Mouse (Mus musculus): ENCODE data around the gene Tmem144. TPM values are rescaled to one million over a fixed set of nuclear protein-coding genes. Genes with fewer than 3 reads are reported as not detected.
A peak's percentile ranks its signal among the peaks of the same experiment; 100 is the strongest.

Gene Tmem144
- polyA plus RNA-seq, 1 experiment = 7.3 TPM

DNA sequence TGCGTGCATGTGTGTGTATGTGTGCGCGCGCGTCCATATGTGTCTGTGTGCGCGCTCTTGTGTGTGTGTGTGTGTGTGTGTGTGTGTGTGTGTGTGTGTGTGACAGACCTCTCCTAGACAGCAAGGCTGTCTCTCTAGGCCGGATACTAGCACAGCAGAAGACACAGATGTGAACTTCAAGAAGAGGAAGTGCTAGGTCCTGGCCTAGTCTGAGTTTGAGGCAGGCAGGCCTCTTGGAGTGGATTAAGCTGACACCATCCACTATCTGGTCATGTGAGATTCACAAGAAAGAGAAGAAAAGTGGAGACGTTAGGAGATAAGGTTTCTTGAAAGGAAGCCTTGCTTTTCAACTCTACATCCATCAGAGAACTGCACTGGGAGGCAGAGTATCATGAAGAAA is 8.6 kb downstream of the Tmem144 start:
- peak overlapping the region; percentile 95 for H3K4me3 ChIP-seq (ENCODE audit: insufficient read depth, low read length)
- peaks cover 42% of the 10 kb centered on the region for H3K4me1 ChIP-seq (ENCODE audit: control insufficient read depth, insufficient read depth, low read length)
- peak overlapping the region; percentile 97 for H3K27ac ChIP-seq (ENCODE audit: insufficient read depth, low read depth, low read length)
- TF ChIP-seq CTCF (IDR thresholded peaks at IDR 0.05; ENCODE audit: low read depth, low read length) = no peak
- no peak for TF ChIP-seq POLR2A (IDR thresholded peaks at IDR 0.05; ENCODE audit: borderline replicate concordance, low read depth, low read length)

DNA sequence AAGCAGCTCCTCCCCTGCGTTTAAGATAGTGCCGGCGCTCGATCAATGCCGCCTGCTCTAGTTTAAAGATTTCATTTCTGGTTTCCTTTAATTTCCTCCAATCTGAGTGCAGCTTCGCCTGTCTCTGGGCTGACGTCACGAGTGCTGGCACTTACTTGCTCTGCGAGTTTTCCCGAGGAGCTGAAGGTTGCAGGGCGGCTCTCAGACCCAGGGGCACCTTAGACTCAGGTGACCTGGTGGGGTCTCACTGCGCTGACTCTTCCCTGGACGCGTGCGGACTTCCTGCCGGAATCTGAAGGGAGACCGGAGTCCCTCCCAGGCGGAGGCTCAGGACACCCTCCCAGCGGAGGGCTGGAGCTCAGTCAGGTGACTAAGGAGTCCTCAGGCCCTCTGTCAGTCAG is 10.0 kb downstream of the Tmem144 start:
- peak overlapping the region; percentile 97 for H3K27ac ChIP-seq (ENCODE audit: insufficient read depth, low read depth, low read length)
- TF ChIP-seq CTCF (IDR thresholded peaks at IDR 0.05; ENCODE audit: low read depth, low read length) (no peak), POLR2A (IDR thresholded peaks at IDR 0.05; ENCODE audit: borderline replicate concordance, low read depth, low read length) (no peak)
- H3K4me1 ChIP-seq (ENCODE audit: control insufficient read depth, insufficient read depth, low read length) = peaks cover 41% of the 10 kb centered on the region
- peak overlapping the region; percentile 95 for H3K4me3 ChIP-seq (ENCODE audit: insufficient read depth, low read length)

DNA sequence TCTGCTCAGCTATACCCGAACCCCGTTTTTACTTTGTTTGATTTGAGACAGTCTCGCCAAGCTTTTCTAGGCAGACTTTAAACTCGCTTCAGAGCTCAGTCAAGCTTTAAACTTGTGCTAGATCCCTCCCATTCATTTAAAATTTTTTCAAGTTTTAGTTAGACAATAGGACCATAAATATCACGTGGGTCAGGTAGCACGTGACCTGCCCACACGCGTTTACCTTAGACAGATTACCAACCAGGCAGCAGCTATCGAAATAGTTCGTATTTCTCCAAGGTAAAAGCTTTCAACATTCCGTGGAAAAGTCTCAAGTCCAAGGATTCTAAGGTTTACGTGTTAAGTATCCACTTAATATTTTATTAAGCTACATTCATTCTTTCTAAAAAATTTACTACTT is 10.4 kb downstream of the Tmem144 start:
- peak overlapping the region; percentile 95 for H3K4me3 ChIP-seq (ENCODE audit: insufficient read depth, low read length)
- H3K27ac ChIP-seq (ENCODE audit: insufficient read depth, low read depth, low read length) = peak overlapping the region; percentile 97
- TF ChIP-seq POLR2A (IDR thresholded peaks at IDR 0.05; ENCODE audit: borderline replicate concordance, low read depth, low read length) = no peak
- TF ChIP-seq CTCF (IDR thresholded peaks at IDR 0.05; ENCODE audit: low read depth, low read length) = no peak
- peaks cover 41% of the 10 kb centered on the region for H3K4me1 ChIP-seq (ENCODE audit: control insufficient read depth, insufficient read depth, low read length)

DNA sequence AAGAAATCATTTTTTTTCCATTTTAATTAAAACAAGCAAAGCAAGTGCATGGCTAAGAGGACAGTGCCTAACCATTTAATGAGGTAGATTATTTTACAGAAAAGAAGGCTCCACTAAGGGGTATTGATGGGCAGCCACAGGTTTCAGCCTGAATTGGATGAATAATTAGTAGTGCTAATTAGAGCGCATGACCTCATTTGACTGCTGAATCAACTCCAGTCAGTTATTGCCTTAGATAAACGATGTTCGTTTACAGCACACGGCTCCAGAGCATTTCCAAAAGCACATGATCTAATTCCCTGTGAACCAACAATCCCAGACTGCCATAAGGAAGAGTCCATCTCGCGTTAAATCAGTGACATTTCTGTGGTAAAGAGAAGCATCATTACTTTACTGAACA is 11.1 kb downstream of the Tmem144 start:
- TF ChIP-seq POLR2A (IDR thresholded peaks at IDR 0.05; ENCODE audit: borderline replicate concordance, low read depth, low read length) (no peak), CTCF (IDR thresholded peaks at IDR 0.05; ENCODE audit: low read depth, low read length) (no peak)
- H3K4me3 ChIP-seq (ENCODE audit: insufficient read depth, low read length) = peak overlapping the region; percentile 95

DNA sequence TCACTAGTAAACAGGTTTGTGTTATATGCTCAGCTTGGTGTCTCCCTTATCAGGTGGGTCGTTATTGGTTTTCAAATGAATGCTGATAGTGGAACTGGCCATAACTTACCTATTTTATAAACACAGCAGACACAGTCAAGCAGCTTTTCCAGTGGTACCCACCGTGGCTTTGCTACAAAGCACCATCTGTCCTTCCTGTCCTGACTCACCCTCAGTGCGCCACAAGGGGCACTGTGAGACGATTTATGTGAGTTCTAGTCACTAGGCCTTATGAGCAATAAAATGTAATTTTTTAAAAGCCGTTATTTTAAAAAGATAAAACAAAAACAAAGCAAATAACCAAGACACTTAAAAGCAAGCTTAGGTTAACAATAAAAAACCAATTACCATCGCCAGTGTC is 13.8 kb downstream of the Tmem144 start:
- H3K4me3 ChIP-seq (ENCODE audit: insufficient read depth, low read length) = no peak overlapping the region
- TF ChIP-seq CTCF (IDR thresholded peaks at IDR 0.05; ENCODE audit: low read depth, low read length) (no peak), POLR2A (IDR thresholded peaks at IDR 0.05; ENCODE audit: borderline replicate concordance, low read depth, low read length) (no peak)
- H3K27ac ChIP-seq (ENCODE audit: insufficient read depth, low read depth, low read length) = no peak overlapping the region
- peaks cover 17% of the 10 kb centered on the region for H3K4me1 ChIP-seq (ENCODE audit: control insufficient read depth, insufficient read depth, low read length)

More for the DNA sequence above, 11.1 kb downstream of the Tmem144 start:
- peak overlapping the region; percentile 97 for H3K27ac ChIP-seq (ENCODE audit: insufficient read depth, low read depth, low read length)
- peaks cover 35% of the 10 kb centered on the region for H3K4me1 ChIP-seq (ENCODE audit: control insufficient read depth, insufficient read depth, low read length)

DNA sequence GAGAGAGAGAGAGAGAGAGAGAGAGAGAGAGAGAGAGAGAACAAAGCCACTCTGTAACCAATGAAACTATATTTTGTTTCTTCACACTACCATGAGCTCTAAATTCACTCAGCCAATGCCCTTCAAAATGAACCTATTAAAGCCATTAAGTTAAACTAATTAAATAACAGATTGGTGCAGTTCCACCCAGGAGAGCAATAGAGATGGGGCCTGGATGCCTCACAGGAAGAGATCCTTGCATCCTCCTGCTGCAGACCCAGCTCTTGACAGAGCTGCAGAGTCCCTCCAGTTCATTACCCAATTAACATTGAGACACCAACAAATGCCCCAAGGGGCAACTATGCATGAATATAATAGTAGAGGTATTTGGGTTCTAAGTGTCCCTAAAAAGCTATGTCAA is 23.3 kb downstream of the Tmem144 start:
- Histone ChIP-seq H3K27ac (ENCODE audit: insufficient read depth, low read depth, low read length) (no peak overlapping the region), H3K4me3 (ENCODE audit: insufficient read depth, low read length) (no peak overlapping the region), H3K4me1 (ENCODE audit: control insufficient read depth, insufficient read depth, low read length) (peaks cover 2% of the 10 kb centered on the region; the same call in 1 of the 2 replicates)
- TF ChIP-seq POLR2A (IDR thresholded peaks at IDR 0.05; ENCODE audit: borderline replicate concordance, low read depth, low read length) = no peak
- no peak for TF ChIP-seq CTCF (IDR thresholded peaks at IDR 0.05; ENCODE audit: low read depth, low read length)

DNA sequence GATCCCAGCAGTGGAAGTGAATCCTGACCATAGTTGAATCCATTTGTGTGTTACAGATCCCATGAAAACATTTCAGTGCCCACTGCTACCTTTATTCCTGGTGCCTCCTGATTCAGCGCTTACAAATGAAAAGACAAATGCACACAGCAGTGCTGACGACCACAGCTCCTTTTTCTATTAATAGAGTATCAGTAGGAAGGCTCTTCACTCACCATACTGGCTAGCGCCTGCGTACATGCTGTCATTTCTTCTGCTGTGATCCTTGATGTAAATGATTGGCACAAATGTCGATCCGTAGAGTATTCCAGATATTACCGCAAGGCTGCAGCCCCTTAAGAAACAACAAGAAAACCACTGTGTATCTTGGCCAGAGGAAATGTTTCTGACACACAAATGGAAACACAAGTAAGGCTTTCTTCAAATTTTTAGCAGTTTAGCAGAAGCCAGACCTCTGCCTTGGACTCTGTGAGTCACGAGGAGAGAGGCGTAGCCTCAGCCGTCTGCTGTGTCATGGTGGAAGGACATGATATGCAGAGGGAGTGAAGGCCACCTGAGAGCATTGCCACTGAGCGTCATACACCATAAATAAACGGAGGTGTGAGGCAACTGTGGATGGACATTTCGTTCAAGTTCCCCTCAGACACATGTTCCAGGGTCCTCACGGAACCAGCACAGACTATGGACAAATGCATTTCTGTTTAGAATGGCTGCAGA is 27.3 kb downstream of the Tmem144 start:
- Histone ChIP-seq H3K4me1 (ENCODE audit: control insufficient read depth, insufficient read depth, low read length) (peaks cover 3% of the 10 kb centered on the region; the same call in 1 of the 2 replicates), H3K4me3 (ENCODE audit: insufficient read depth, low read length) (no peak overlapping the region), H3K27ac (ENCODE audit: insufficient read depth, low read depth, low read length) (no peak overlapping the region)
- TF ChIP-seq CTCF (IDR thresholded peaks at IDR 0.05; ENCODE audit: low read depth, low read length) (no peak), POLR2A (IDR thresholded peaks at IDR 0.05; ENCODE audit: borderline replicate concordance, low read depth, low read length) (no peak)

DNA sequence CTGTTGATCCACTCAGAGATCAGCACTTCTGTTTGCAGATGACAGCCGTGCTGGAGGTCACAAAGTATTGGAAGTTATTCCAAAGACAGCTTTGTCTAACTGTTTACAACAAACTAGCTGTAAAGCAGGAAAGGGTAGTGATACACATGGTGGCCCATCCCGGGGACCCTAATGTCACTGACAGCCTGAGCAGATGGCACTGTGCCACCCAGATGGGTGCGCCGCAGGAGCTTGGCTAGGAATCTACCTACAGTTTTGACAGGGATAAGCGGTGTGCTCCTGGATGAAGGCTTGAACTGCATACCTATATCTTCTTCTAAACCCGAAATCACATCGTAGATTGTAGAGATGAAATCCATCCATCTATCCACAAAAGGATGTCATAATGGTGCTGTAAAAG is 29.4 kb downstream of the Tmem144 start:
- Histone ChIP-seq H3K4me3 (ENCODE audit: insufficient read depth, low read length) (no peak overlapping the region), H3K27ac (ENCODE audit: insufficient read depth, low read depth, low read length) (no peak overlapping the region), H3K4me1 (ENCODE audit: control insufficient read depth, insufficient read depth, low read length) (peaks cover 3% of the 10 kb centered on the region; the same call in 1 of the 2 replicates)
- TF ChIP-seq POLR2A (IDR thresholded peaks at IDR 0.05; ENCODE audit: borderline replicate concordance, low read depth, low read length) (no peak), CTCF (IDR thresholded peaks at IDR 0.05; ENCODE audit: low read depth, low read length) (no peak)

DNA sequence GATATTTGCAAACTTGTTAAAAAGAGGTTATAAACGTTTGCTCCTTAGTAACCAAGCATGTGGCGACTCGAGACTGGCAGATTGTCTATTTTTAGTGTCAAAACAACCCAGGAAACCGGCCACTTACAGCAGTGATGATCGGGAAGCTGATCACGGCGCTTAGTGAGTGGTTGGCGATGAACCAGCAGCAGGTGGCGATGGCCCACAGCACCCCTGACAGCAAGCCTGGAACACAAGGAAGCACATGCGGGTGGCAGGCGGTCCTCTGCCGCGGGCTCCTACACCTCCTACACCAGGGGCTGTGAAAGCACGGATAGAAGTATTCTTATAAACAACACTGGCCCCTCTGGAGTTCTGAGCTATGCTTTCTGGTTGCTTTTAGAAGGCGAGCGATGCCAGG is 31.4 kb downstream of the Tmem144 start:
- TF ChIP-seq CTCF (IDR thresholded peaks at IDR 0.05; ENCODE audit: low read depth, low read length) (no peak), POLR2A (IDR thresholded peaks at IDR 0.05; ENCODE audit: borderline replicate concordance, low read depth, low read length) (no peak)
- H3K27ac ChIP-seq (ENCODE audit: insufficient read depth, low read depth, low read length) = no peak overlapping the region
- no peak overlapping the region for H3K4me3 ChIP-seq (ENCODE audit: insufficient read depth, low read length)
- peaks cover 3% of the 10 kb centered on the region; the same call in 1 of the 2 replicates for H3K4me1 ChIP-seq (ENCODE audit: control insufficient read depth, insufficient read depth, low read length)

DNA sequence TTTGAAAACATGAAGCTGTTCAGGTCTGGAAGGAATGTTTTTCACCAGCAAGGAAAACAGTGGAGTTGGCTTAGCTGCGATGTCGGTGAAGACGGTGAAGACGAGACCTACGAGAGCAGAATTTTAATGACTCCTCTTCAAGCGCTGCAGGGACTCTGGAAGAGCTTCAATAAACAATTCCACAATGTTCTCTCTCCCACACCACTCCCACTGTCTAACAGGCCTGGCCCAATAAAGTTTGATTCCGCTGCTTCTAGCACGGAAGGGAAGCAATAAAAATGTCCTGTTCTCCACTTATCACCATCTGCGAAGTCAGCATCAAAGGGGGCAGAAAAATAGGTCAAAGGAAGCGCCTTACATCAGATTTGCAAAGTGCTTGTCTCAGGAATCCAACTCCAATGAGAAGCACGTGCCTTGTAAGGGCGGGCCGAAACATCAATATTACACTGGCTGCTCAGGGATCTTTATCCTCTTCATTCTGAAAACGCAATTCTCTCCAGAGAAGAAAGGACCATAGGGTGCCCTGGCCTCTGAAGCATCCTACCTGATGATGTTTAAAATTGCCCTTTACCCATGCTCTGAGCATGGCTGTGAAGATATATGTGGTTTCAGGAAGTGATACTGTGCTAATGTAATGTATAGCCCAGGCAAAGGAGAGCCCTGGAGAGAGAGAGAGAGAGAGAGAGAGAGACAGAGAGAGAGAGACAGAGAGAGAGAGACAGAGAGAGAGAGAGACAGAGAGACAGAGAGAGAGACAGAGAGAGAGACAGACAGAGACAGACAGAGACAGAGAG is 34.2 kb downstream of the Tmem144 start:
- Histone ChIP-seq H3K27ac (ENCODE audit: insufficient read depth, low read depth, low read length) (no peak overlapping the region), H3K4me1 (ENCODE audit: control insufficient read depth, insufficient read depth, low read length) (no peaks in the 10 kb centered on the region), H3K4me3 (ENCODE audit: insufficient read depth, low read length) (no peak overlapping the region)
- TF ChIP-seq POLR2A (IDR thresholded peaks at IDR 0.05; ENCODE audit: borderline replicate concordance, low read depth, low read length) = no peak
- TF ChIP-seq CTCF (IDR thresholded peaks at IDR 0.05; ENCODE audit: low read depth, low read length) = no peak
